Mouse (Mus musculus): ENCODE results near the gene Abcc4.

Gene Abcc4

GRCm38 (mm10) chr14:118635493-118636183 is 70.4 kb downstream of the Abcc4 start:
- peak; percentile 34 for DNase-seq

GRCm38 (mm10) chr14:118629649-118630048 is 76.4 kb downstream of the Abcc4 start:
- DNase-seq = no peak

GRCm38 (mm10) chr14:118621449-118621789 is 84.6 kb downstream of the Abcc4 start:
- no peak for DNase-seq

- no peak for DNase-seq
These were observed 85.1 kb downstream of the Abcc4 start for GRCm38 (mm10) chr14:118620773-118621448.

- peak; percentile 59 for DNase-seq
These were observed 89.2 kb downstream of the Abcc4 start for GRCm38 (mm10) chr14:118616698-118617311.

- DNase-seq = no peak
These were observed 92.3 kb downstream of the Abcc4 start for GRCm38 (mm10) chr14:118613734-118614133.

GRCm38 (mm10) chr14:118611714-118612113 is 94.3 kb downstream of the Abcc4 start:
- no peak for DNase-seq

- no peak for DNase-seq
These were observed 95.2 kb downstream of the Abcc4 start for GRCm38 (mm10) chr14:118610786-118611185.

- DNase-seq = peak; percentile 25
These were observed 97.1 kb downstream of the Abcc4 start for GRCm38 (mm10) chr14:118608816-118609465.

GRCm38 (mm10) chr14:118608317-118608716 is 97.7 kb downstream of the Abcc4 start:
- DNase-seq = no peak

GRCm38 (mm10) chr14:118606476-118606875 is 99.5 kb downstream of the Abcc4 start:
- DNase-seq = no peak

GRCm38 (mm10) chr14:118604903-118605302 is 101.1 kb downstream of the Abcc4 start:
- DNase-seq = no peak

- no peak for DNase-seq
These were observed 104.0 kb downstream of the Abcc4 start for GRCm38 (mm10) chr14:118602031-118602430.

- DNase-seq = no peak
These were observed 105.3 kb downstream of the Abcc4 start for GRCm38 (mm10) chr14:118600746-118601145.

GRCm38 (mm10) chr14:118598757-118599156 is 107.3 kb downstream of the Abcc4 start:
- DNase-seq = no peak

- DNase-seq = no peak
These were observed 111.6 kb downstream of the Abcc4 start for GRCm38 (mm10) chr14:118594463-118594862.

- DNase-seq = peak; percentile 31
These were observed 114.3 kb downstream of the Abcc4 start for GRCm38 (mm10) chr14:118591477-118592403.

- no peak for DNase-seq
These were observed 123.6 kb downstream of the Abcc4 start for GRCm38 (mm10) chr14:118582333-118582941.

GRCm38 (mm10) chr14:118581673-118582072 is 124.3 kb downstream of the Abcc4 start:
- DNase-seq = no peak

GRCm38 (mm10) chr14:118579013-118579728 is 126.8 kb downstream of the Abcc4 start:
- DNase-seq = no peak

- DNase-seq = no peak
These were observed 128.1 kb downstream of the Abcc4 start for GRCm38 (mm10) chr14:118577895-118578294.

Measured in layer of hippocampus, adult 9-11 months (tissue).